Mouse (Mus musculus): Measurements from ENCODE around the gene Skiv2l. TPM values are rescaled to one million over a fixed set of nuclear protein-coding genes. Genes with fewer than 3 reads are reported as not detected.

Gene Skiv2l
- polyA plus RNA-seq, 1 experiment from 2014 or later: 18.3 TPM

GRCm38 (mm10) chr17:34890074-34890743 is 40.2 kb upstream of the Skiv2l start:
- Histone ChIP-seq H3K27me3 (replicated peaks; ENCODE audit: control insufficient read depth, insufficient read depth, low read length) (no peaks in the 10 kb centered on the region), H3K36me3 (ENCODE audit: control insufficient read depth, insufficient read depth) (no peaks in the 10 kb centered on the region; the same call in 1 of the 2 replicates), H3K9ac (ENCODE audit: low read depth, low read length) (no peak overlapping the region), H3K27ac (ENCODE audit: low read depth, low read length) (no peak overlapping the region), H3K4me3 (ENCODE audit: low read depth, low read length) (no peak overlapping the region), H3K4me2 (replicated peaks; ENCODE audit: low read depth) (no peak overlapping the region), H3K9me3 (ENCODE audit: control insufficient read depth) (no peaks in the 10 kb centered on the region), H3K4me1 (replicated peaks; ENCODE audit: control insufficient read depth, insufficient read depth, low read length) (no peaks in the 10 kb centered on the region)
- ATAC-seq: no peak
- TF ChIP-seq CTCF (IDR thresholded peaks at IDR 0.05; ENCODE audit: low read depth): no peak
- 87% methylated on average over 12 of the region's 12 CpGs for WGBS

GRCm38 (mm10) chr17:34887942-34888341 is 37.9 kb upstream of the Skiv2l start:
- no peak overlapping the region for H3K4me3 ChIP-seq (ENCODE audit: low read depth, low read length)
- no peak overlapping the region for H3K9ac ChIP-seq (ENCODE audit: low read depth, low read length)
- TF ChIP-seq CTCF (IDR thresholded peaks at IDR 0.05; ENCODE audit: low read depth): no peak
- no peak for ATAC-seq
- H3K4me2 ChIP-seq (replicated peaks; ENCODE audit: low read depth): no peak overlapping the region
- H3K27me3 ChIP-seq (replicated peaks; ENCODE audit: control insufficient read depth, insufficient read depth, low read length): no peaks in the 10 kb centered on the region
- no peaks in the 10 kb centered on the region for H3K36me3 ChIP-seq (ENCODE audit: control insufficient read depth, insufficient read depth)
- H3K27ac ChIP-seq (ENCODE audit: low read depth, low read length): no peak overlapping the region
- H3K4me1 ChIP-seq (replicated peaks; ENCODE audit: control insufficient read depth, insufficient read depth, low read length): no peaks in the 10 kb centered on the region
- H3K9me3 ChIP-seq (ENCODE audit: control insufficient read depth): no peaks in the 10 kb centered on the region
- 89% methylated on average over 5 of the region's 5 CpGs for WGBS

- no peak for TF ChIP-seq CTCF (IDR thresholded peaks at IDR 0.05; ENCODE audit: low read depth)
- H3K4me3 ChIP-seq (ENCODE audit: low read depth, low read length): no peak overlapping the region
- no peak overlapping the region for H3K4me2 ChIP-seq (replicated peaks; ENCODE audit: low read depth)
- H3K36me3 ChIP-seq (ENCODE audit: control insufficient read depth, insufficient read depth): no peaks in the 10 kb centered on the region
- H3K27ac ChIP-seq (ENCODE audit: low read depth, low read length): no peak overlapping the region
- no peaks in the 10 kb centered on the region for H3K9me3 ChIP-seq (ENCODE audit: control insufficient read depth)
- H3K4me1 ChIP-seq (replicated peaks; ENCODE audit: control insufficient read depth, insufficient read depth, low read length): no peaks in the 10 kb centered on the region; the same call in 1 of the 2 replicates
- 77% methylated on average over 3 of the region's 3 CpGs for WGBS
- no peaks in the 10 kb centered on the region for H3K27me3 ChIP-seq (replicated peaks; ENCODE audit: control insufficient read depth, insufficient read depth, low read length)
- H3K9ac ChIP-seq (ENCODE audit: low read depth, low read length): no peak overlapping the region
- ATAC-seq: no peak
Observed at GRCm38 (mm10) chr17:34885615-34886014, 35.6 kb upstream of the Skiv2l start.

- no peak overlapping the region for H3K27ac ChIP-seq (ENCODE audit: low read depth, low read length)
Observed at GRCm38 (mm10) chr17:34884704-34885103, 34.7 kb upstream of the Skiv2l start.

GRCm38 (mm10) chr17:34883332-34883731 is 33.3 kb upstream of the Skiv2l start:
- no peaks in the 10 kb centered on the region for H3K9me3 ChIP-seq (ENCODE audit: control insufficient read depth)
- ATAC-seq: no peak
- no peak overlapping the region for H3K27ac ChIP-seq (ENCODE audit: low read depth, low read length)
- H3K4me1 ChIP-seq (replicated peaks; ENCODE audit: control insufficient read depth, insufficient read depth, low read length): no peaks in the 10 kb centered on the region; the same call in 1 of the 2 replicates
- H3K4me3 ChIP-seq (ENCODE audit: low read depth, low read length): no peak overlapping the region
- H3K4me2 ChIP-seq (replicated peaks; ENCODE audit: low read depth): no peak overlapping the region
- H3K9ac ChIP-seq (ENCODE audit: low read depth, low read length): no peak overlapping the region
- no peaks in the 10 kb centered on the region for H3K27me3 ChIP-seq (replicated peaks; ENCODE audit: control insufficient read depth, insufficient read depth, low read length)
- peak; percentile 62 for TF ChIP-seq CTCF (IDR thresholded peaks at IDR 0.05; ENCODE audit: low read depth)
- no peaks in the 10 kb centered on the region for H3K36me3 ChIP-seq (ENCODE audit: control insufficient read depth, insufficient read depth)
- 56% methylated on average over 3 of the region's 3 CpGs for WGBS

More at GRCm38 (mm10) chr17:34884704-34885103, 34.7 kb upstream of the Skiv2l start:
- Histone ChIP-seq H3K4me2 (replicated peaks; ENCODE audit: low read depth) (no peak overlapping the region), H3K9ac (ENCODE audit: low read depth, low read length) (no peak overlapping the region), H3K27me3 (replicated peaks; ENCODE audit: control insufficient read depth, insufficient read depth, low read length) (no peaks in the 10 kb centered on the region), H3K9me3 (ENCODE audit: control insufficient read depth) (no peaks in the 10 kb centered on the region), H3K36me3 (ENCODE audit: control insufficient read depth, insufficient read depth) (no peaks in the 10 kb centered on the region), H3K4me3 (ENCODE audit: low read depth, low read length) (no peak overlapping the region), H3K4me1 (replicated peaks; ENCODE audit: control insufficient read depth, insufficient read depth, low read length) (no peaks in the 10 kb centered on the region; the same call in 1 of the 2 replicates)
- ATAC-seq: no peak
- no peak for TF ChIP-seq CTCF (IDR thresholded peaks at IDR 0.05; ENCODE audit: low read depth)
- 93% methylated on average over 6 of the region's 6 CpGs for WGBS

GRCm38 (mm10) chr17:34881683-34882310 is 31.8 kb upstream of the Skiv2l start, which contains the start of gene Gm20547:
Gene Gm20547 (minus strand): TSS chr17:34882042.
- Histone ChIP-seq H3K36me3 (ENCODE audit: control insufficient read depth, insufficient read depth) (no peaks in the 10 kb centered on the region), H3K4me2 (replicated peaks; ENCODE audit: low read depth) (peak within 1 kb of the TSS; percentile 60), H3K4me3 (ENCODE audit: low read depth, low read length) (peak within 1 kb of the TSS; percentile 31), H3K9ac (ENCODE audit: low read depth, low read length) (peak within 1 kb of the TSS; percentile 37; the same call in 1 of the 2 replicates), H3K9me3 (ENCODE audit: control insufficient read depth) (no peaks in the 10 kb centered on the region), H3K4me1 (replicated peaks; ENCODE audit: control insufficient read depth, insufficient read depth, low read length) (no peaks in the 10 kb centered on the region; the same call in 1 of the 2 replicates), H3K27me3 (replicated peaks; ENCODE audit: control insufficient read depth, insufficient read depth, low read length) (no peaks in the 10 kb centered on the region), H3K27ac (ENCODE audit: low read depth, low read length) (peak within 1 kb of the TSS; percentile 54)
- TF ChIP-seq CTCF (IDR thresholded peaks at IDR 0.05; ENCODE audit: low read depth): no peak
- WGBS: 5% methylated on average over 15 of the region's 15 CpGs
- peak; percentile 25; the same call in 1 of the 2 replicates for ATAC-seq
